ENCODE assay signal across 9 mouse cellular contexts in the genomic region with DNA sequence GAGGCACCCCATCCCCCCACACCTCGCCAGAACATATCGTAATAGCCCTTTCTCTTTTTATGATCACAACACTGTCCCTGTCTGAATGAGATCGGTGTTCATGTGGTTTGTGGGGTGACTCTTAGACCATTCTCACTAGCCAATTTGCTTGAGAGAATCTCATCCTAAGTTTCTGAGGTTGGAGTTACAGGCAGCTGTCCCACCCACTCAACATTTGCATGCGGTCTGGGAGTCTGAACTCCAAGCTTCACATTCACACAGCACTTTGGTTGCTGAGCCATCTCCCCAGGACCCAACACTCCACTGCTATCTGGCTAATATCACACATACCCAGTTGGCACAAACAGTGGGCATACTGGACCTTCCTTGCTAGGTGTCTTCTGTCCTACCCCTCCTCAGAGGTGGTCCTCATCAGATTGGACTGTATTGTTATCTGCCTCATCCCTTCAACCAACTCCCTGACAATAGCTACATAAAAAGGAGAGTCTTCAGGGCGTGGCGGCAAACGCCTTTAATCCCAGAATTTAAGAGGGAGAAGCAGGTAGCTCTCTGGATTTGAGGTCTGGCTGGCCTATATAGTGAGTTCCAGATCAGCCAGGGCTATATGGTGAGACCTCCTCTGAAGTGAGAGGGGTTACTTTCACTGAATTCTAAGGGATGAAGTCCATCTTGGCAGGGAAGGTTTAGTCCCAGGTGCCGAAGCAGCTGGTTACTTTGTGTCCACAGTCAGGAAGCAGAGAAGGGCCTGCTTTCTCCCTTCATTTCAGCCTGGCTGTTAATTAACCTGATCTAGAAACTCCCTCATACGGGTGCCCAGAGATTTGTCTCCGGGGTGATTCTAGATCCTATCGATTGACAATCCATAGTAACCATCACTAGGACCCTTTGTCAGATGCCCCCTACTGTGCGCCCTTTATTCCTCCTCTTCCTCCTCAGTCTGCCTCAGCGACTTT. TPM values are rescaled to one million over a fixed set of nuclear protein-coding genes. Genes with fewer than 3 reads are reported as not detected.
DNase-seq lines count a peak whose midpoint lies in the region; ATAC-seq lines count a peak whose summit lies in the region.
"Had no signal": no experiment of that assay in that cellular context is flagged by ENCODE, and none has a peak within 500 bp of the region (broad histone marks: within the 10 kb centered on the region; RNA-seq: fewer than 3 reads in every experiment).

No protein-coding gene starts in this region.

- H3K36me3 ChIP-seq in heart, embryonic 14.5 days (ENCODE audit: control insufficient read depth, insufficient read depth, low read length): no peaks in the 10 kb centered on the region
- H3K36me3 ChIP-seq in embryonic facial prominence, embryonic 14.5 days (ENCODE audit: control insufficient read depth, insufficient read depth, low read length): no peaks in the 10 kb centered on the region
- H3K36me3 ChIP-seq in midbrain, embryonic 14.5 days (ENCODE audit: control insufficient read depth, insufficient read depth, low read length): no peaks in the 10 kb centered on the region

- H3K9ac ChIP-seq in heart, embryonic 14.5 days (ENCODE audit: low read length): peak overlapping the region; percentile 40; the same call in 1 of the 2 replicates
- H3K9ac ChIP-seq in embryonic facial prominence, embryonic 14.5 days (ENCODE audit: low read depth, low read length): peak overlapping the region; percentile 52; the same call in 1 of the 2 replicates
- H3K9ac ChIP-seq in midbrain, embryonic 14.5 days (replicated peaks; ENCODE audit: low read length): no peak overlapping the region
- H3K9ac ChIP-seq: liver, embryonic 14.5 days had no signal

- H3K9me3 ChIP-seq in heart, embryonic 14.5 days (ENCODE audit: control insufficient read depth, low read length): no peaks in the 10 kb centered on the region
- H3K9me3 ChIP-seq in embryonic facial prominence, embryonic 14.5 days (ENCODE audit: control insufficient read depth, low read length): no peaks in the 10 kb centered on the region
- H3K9me3 ChIP-seq in midbrain, embryonic 14.5 days (ENCODE audit: control insufficient read depth, low read length): no peaks in the 10 kb centered on the region

- no peak overlapping the region for H3K27ac ChIP-seq in heart, embryonic 14.5 days (replicated peaks in 1 of 2; ENCODE audit: control insufficient read depth in 1 of 2, insufficient read depth in 1 of 2, low read depth in 2 of 2, low read length in 2 of 2)
- no peak overlapping the region for H3K27ac ChIP-seq in embryonic facial prominence, embryonic 14.5 days (replicated peaks; ENCODE audit: low read depth, low read length)
- H3K27ac ChIP-seq in midbrain, embryonic 14.5 days (replicated peaks; ENCODE audit: low read depth, low read length): no peak overlapping the region
- H3K27ac ChIP-seq: liver, embryonic 14.5 days had no signal

- peaks cover 3 to 4% of the 10 kb centered on the region in 2 experiments; a peak in 3 of 4 replicates for H3K4me1 ChIP-seq in heart, embryonic 14.5 days (ENCODE audit: control insufficient read depth in 2 of 2, insufficient read depth in 2 of 2, low read length in 2 of 2)
- H3K4me1 ChIP-seq in embryonic facial prominence, embryonic 14.5 days (ENCODE audit: control insufficient read depth, insufficient read depth, low read length): peaks cover 17% of the 10 kb centered on the region
- peaks cover 16% of the 10 kb centered on the region; the same call in 1 of the 2 replicates for H3K4me1 ChIP-seq in midbrain, embryonic 14.5 days (ENCODE audit: control insufficient read depth, insufficient read depth, low read length)

- no peak overlapping the region for H3K4me3 ChIP-seq in heart, embryonic 14.5 days (ENCODE audit: control insufficient read depth in 1 of 2, insufficient read depth in 1 of 2, low read depth in 1 of 2, low read length in 2 of 2)
- H3K4me3 ChIP-seq in embryonic facial prominence, embryonic 14.5 days (ENCODE audit: low read depth, low read length): peak overlapping the region; percentile 15; the same call in 1 of the 2 replicates
- H3K4me3 ChIP-seq in midbrain, embryonic 14.5 days (replicated peaks; ENCODE audit: low read depth, low read length): no peak overlapping the region

- WGBS in heart, embryonic 14.5 days: 50% methylated on average over 13 of the region's 13 CpGs
- 56% methylated on average over 13 of the region's 13 CpGs for WGBS in embryonic facial prominence, embryonic 14.5 days
- 43% methylated on average over 13 of the region's 13 CpGs for WGBS in midbrain, embryonic 14.5 days

- no peak for DNase-seq in heart, postnatal 4 days
- DNase-seq in embryonic facial prominence, embryonic 14.5 days (ENCODE audit: low spot score): no peak
- peak; percentile 31 to 41 for DNase-seq in kidney, adult 8-10 months
- DNase-seq in midbrain, embryonic 14.5 days: no peak
- DNase-seq in urinary bladder, postnatal 36 days (ENCODE audit: low spot score in 2 of 2): no peak
- no peak for DNase-seq in thymus, postnatal 14 days
- no peak for DNase-seq in right cerebral cortex, postnatal 14 days

- H3K27me3 ChIP-seq in heart, embryonic 14.5 days (ENCODE audit: control insufficient read depth, insufficient read depth, low read length): peaks cover 42% of the 10 kb centered on the region
- peaks cover 15% of the 10 kb centered on the region; the same call in 1 of the 2 replicates for H3K27me3 ChIP-seq in embryonic facial prominence, embryonic 14.5 days (replicated peaks; ENCODE audit: control insufficient read depth, insufficient read depth, low read length)
- H3K27me3 ChIP-seq in midbrain, embryonic 14.5 days (ENCODE audit: control insufficient read depth, insufficient read depth, low read length): peaks cover 14% of the 10 kb centered on the region; the same call in 1 of the 2 replicates

- no peak for ATAC-seq in heart, embryonic 14.5 days (ENCODE audit: insufficient number of reproducible peaks, insufficient read depth, low FRiP score, low read depth)
- ATAC-seq in embryonic facial prominence, embryonic 14.5 days (ENCODE audit: low read depth): no peak
- no peak for ATAC-seq in midbrain, embryonic 14.5 days (ENCODE audit: low FRiP score, low TSS enrichment)

- peak overlapping the region; percentile 60 for H3K4me2 ChIP-seq in heart, embryonic 14.5 days (ENCODE audit: low read length)
- peak overlapping the region; percentile 45; the same call in 1 of the 2 replicates for H3K4me2 ChIP-seq in embryonic facial prominence, embryonic 14.5 days (ENCODE audit: low read depth, low read length)
- H3K4me2 ChIP-seq in midbrain, embryonic 14.5 days (ENCODE audit: low read length): peak overlapping the region; percentile 42

RNA-seq across cellular contexts. Expression of a gene that starts 21.6 kb away (rescaled TPM):
- polyA plus RNA-seq in heart, embryonic 14.5 days (2014; fragmentation: Nextera tagmentation; extraction: Ambion mirVana): 78.1 and 85.2 TPM in 2 replicates
- 100 to 1,000 TPM in 1 of 2 experiments, 10 to 100 TPM in 1; 88.6 to 100 TPM for total RNA-seq in heart, postnatal 4 days (2021)
- polyA plus RNA-seq in embryonic facial prominence, embryonic 14.5 days (2014; fragmentation: Nextera tagmentation; extraction: Ambion mirVana): 90.5 and 103 TPM in 2 replicates
- polyA plus RNA-seq in midbrain, embryonic 14.5 days (2014; fragmentation: Nextera tagmentation; extraction: Ambion mirVana): 73.9 and 97.4 TPM in 2 replicates

Comparison
In these comparisons a context has a peak if more than half of its experiments do, and no peak if none do; other contexts are left out.
1. DNase-seq: peak in kidney, adult 8-10 months (2 of 2); none in heart, postnatal 4 days (single experiment), embryonic facial prominence, embryonic 14.5 days (single experiment), midbrain, embryonic 14.5 days (single experiment), urinary bladder, postnatal 36 days (0 of 2), thymus, postnatal 14 days (single experiment) and right cerebral cortex, postnatal 14 days (single experiment).
2. Peak in every context shown above with its lines, with median percentiles within 50 percentile points of each other: H3K4me2 ChIP-seq.